25 mouse cellular contexts compared by ENCODE assay signal in the genomic region with DNA sequence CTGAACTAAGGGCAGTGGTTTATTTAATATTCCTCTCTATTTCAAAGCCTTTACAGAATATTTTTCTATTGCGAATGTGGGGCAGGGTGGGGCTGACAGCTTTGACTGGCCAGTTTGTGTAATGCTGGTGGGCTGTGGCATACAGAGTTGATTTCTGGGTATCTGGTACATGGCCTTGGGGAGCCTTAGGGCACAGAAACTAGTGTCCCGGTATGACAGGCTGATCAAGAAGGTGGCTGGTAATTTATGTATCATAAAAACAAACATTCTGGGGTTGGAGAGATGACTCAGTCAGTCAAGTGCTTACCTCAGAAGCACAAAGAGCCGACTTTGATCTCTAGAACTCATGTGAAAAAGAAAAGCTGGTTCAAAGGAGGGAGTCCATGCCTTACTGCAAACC.
A peak's percentile ranks its signal among the peaks of the same experiment; 100 is the strongest.
DNase-seq lines count a peak whose midpoint lies in the region; ATAC-seq lines count a peak whose summit lies in the region.
"Had no signal": no experiment of that assay in that cellular context is flagged by ENCODE, and none has a peak within 500 bp of the region (broad histone marks: within the 10 kb centered on the region; RNA-seq: fewer than 3 reads in every experiment).

No protein-coding gene starts in this region.

- no peak overlapping the region for H3K4me2 ChIP-seq in intestine, embryonic 15.5 days (replicated peaks)
- H3K4me2 ChIP-seq in intestine, embryonic 16.5 days (ENCODE audit: low read depth, low read length), result no peak overlapping the region
- H3K4me2 ChIP-seq in forebrain, embryonic 14.5 days (ENCODE audit: low read length), result no peak overlapping the region
- H3K4me2 ChIP-seq: embryonic facial prominence, embryonic 12.5 days; embryonic facial prominence, embryonic 15.5 days; forebrain, embryonic 15.5 days; heart, embryonic 11.5 days; hindbrain, embryonic 13.5 days had no signal

- H3K9ac ChIP-seq in intestine, embryonic 15.5 days, result no peak overlapping the region
- no peak overlapping the region for H3K9ac ChIP-seq in intestine, embryonic 16.5 days (ENCODE audit: low read depth, low read length)
- H3K9ac ChIP-seq in forebrain, embryonic 14.5 days (ENCODE audit: low read length), result no peak overlapping the region
- H3K9ac ChIP-seq: embryonic facial prominence, embryonic 12.5 days; embryonic facial prominence, embryonic 15.5 days; forebrain, embryonic 15.5 days; hindbrain, embryonic 13.5 days had no signal

- WGBS in intestine, embryonic 15.5 days, result 51% methylated on average over 3 of the region's 3 CpGs
- WGBS in intestine, embryonic 16.5 days, result 58% methylated on average over 3 of the region's 3 CpGs
- WGBS in forebrain, embryonic 14.5 days, result 76% methylated on average over 3 of the region's 3 CpGs

- no peaks in the 10 kb centered on the region for H3K4me1 ChIP-seq in intestine, embryonic 15.5 days (replicated peaks)
- H3K4me1 ChIP-seq in intestine, embryonic 16.5 days (ENCODE audit: control insufficient read depth, insufficient read depth, low read length), result no peaks in the 10 kb centered on the region
- H3K4me1 ChIP-seq in forebrain, embryonic 14.5 days (ENCODE audit: control insufficient read depth, insufficient read depth, low read length), result no peaks in the 10 kb centered on the region
- H3K4me1 ChIP-seq: embryonic facial prominence, embryonic 12.5 days; embryonic facial prominence, embryonic 15.5 days; forebrain, embryonic 15.5 days; hindbrain, embryonic 10.5 days had no signal

- peak; percentile 46 for DNase-seq in adrenal gland, adult 2 months
- DNase-seq in adrenal gland, postnatal 25 days, result no peak
- peak; percentile 31 for DNase-seq in adrenal gland, postnatal 10 days
- peak; percentile 12 to 41 for DNase-seq in adrenal gland, postnatal 36 days
- DNase-seq in forebrain, embryonic 14.5 days (ENCODE audit: low spot score), result no peak
- DNase-seq: B cell, adult 2 months; cerebellum, adult 11 months; cerebellum, adult 2 months; cerebellum, adult 9-11 months; cerebellum, postnatal 25 days; gastrocnemius, postnatal 25 days; heart, postnatal 36 days; kidney, adult 8-10 months had no signal

- no peaks in the 10 kb centered on the region for H3K27me3 ChIP-seq in intestine, embryonic 15.5 days (replicated peaks)
- H3K27me3 ChIP-seq in intestine, embryonic 16.5 days (replicated peaks; ENCODE audit: control insufficient read depth, insufficient read depth, low read length), result no peaks in the 10 kb centered on the region
- H3K27me3 ChIP-seq in forebrain, embryonic 14.5 days (replicated peaks; ENCODE audit: control insufficient read depth, insufficient read depth, low read length), result no peaks in the 10 kb centered on the region
- H3K27me3 ChIP-seq: embryonic facial prominence, embryonic 12.5 days; embryonic facial prominence, embryonic 15.5 days; forebrain, embryonic 15.5 days; hindbrain, embryonic 13.5 days had no signal

- no peak overlapping the region for H3K4me3 ChIP-seq in intestine, embryonic 15.5 days (replicated peaks)
- H3K4me3 ChIP-seq in intestine, embryonic 16.5 days (ENCODE audit: low read length), result no peak overlapping the region
- no peak overlapping the region for H3K4me3 ChIP-seq in forebrain, embryonic 14.5 days (ENCODE audit: low read depth, low read length)
- H3K4me3 ChIP-seq: embryonic facial prominence, embryonic 12.5 days; embryonic facial prominence, embryonic 15.5 days; forebrain, embryonic 15.5 days; hindbrain, embryonic 10.5 days; hindbrain, embryonic 13.5 days had no signal

- no peaks in the 10 kb centered on the region for H3K36me3 ChIP-seq in intestine, embryonic 15.5 days
- no peaks in the 10 kb centered on the region for H3K36me3 ChIP-seq in intestine, embryonic 16.5 days (ENCODE audit: control insufficient read depth, insufficient read depth, low read length)
- no peaks in the 10 kb centered on the region for H3K36me3 ChIP-seq in forebrain, embryonic 14.5 days (ENCODE audit: control insufficient read depth, insufficient read depth, low read length)
- H3K36me3 ChIP-seq: embryonic facial prominence, embryonic 12.5 days; embryonic facial prominence, embryonic 15.5 days; forebrain, embryonic 15.5 days; G1E; hindbrain, embryonic 10.5 days; hindbrain, embryonic 13.5 days had no signal

- H3K27ac ChIP-seq in intestine, embryonic 15.5 days, result no peak overlapping the region
- H3K27ac ChIP-seq in intestine, embryonic 16.5 days (ENCODE audit: low read length), result no peak overlapping the region
- no peak overlapping the region for H3K27ac ChIP-seq in forebrain, embryonic 14.5 days (ENCODE audit: low read depth, low read length)
- H3K27ac ChIP-seq: embryonic facial prominence, embryonic 12.5 days; embryonic facial prominence, embryonic 15.5 days; forebrain, embryonic 15.5 days; hindbrain, embryonic 10.5 days; hindbrain, embryonic 13.5 days had no signal

- no peaks in the 10 kb centered on the region for H3K9me3 ChIP-seq in intestine, embryonic 15.5 days
- H3K9me3 ChIP-seq in intestine, embryonic 16.5 days (ENCODE audit: control insufficient read depth, low read length), result no peaks in the 10 kb centered on the region
- no peaks in the 10 kb centered on the region for H3K9me3 ChIP-seq in forebrain, embryonic 14.5 days (replicated peaks; ENCODE audit: control insufficient read depth, low read length)
- H3K9me3 ChIP-seq: embryonic facial prominence, embryonic 12.5 days; embryonic facial prominence, embryonic 15.5 days; forebrain, embryonic 15.5 days; hindbrain, embryonic 10.5 days; hindbrain, embryonic 13.5 days had no signal

- ATAC-seq in intestine, embryonic 15.5 days, result peak; percentile 25; the same call in 1 of the 2 replicates
- no peak for ATAC-seq in intestine, embryonic 16.5 days
- no peak for ATAC-seq in forebrain, embryonic 14.5 days
- ATAC-seq: forebrain, embryonic 15.5 days; hindbrain, embryonic 16.5 days; intestine, postnatal 0 days; Patski had no signal

Comparison
In these comparisons a context has a peak if more than half of its experiments do, and no peak if none do; other contexts are left out.
1. DNase-seq: peak in adrenal gland, adult 2 months (single experiment), adrenal gland, postnatal 10 days (single experiment) and adrenal gland, postnatal 36 days (2 of 2); none in adrenal gland, postnatal 25 days (single experiment) and forebrain, embryonic 14.5 days (single experiment).